Mouse (Mus musculus): Measurements from ENCODE around the gene Cacng3. TPM values are rescaled to one million over a fixed set of nuclear protein-coding genes. Genes with fewer than 3 reads are reported as not detected.

Cacng3 gene
- total and polyA plus RNA-seq, 3 experiments, result not detected

DNA sequence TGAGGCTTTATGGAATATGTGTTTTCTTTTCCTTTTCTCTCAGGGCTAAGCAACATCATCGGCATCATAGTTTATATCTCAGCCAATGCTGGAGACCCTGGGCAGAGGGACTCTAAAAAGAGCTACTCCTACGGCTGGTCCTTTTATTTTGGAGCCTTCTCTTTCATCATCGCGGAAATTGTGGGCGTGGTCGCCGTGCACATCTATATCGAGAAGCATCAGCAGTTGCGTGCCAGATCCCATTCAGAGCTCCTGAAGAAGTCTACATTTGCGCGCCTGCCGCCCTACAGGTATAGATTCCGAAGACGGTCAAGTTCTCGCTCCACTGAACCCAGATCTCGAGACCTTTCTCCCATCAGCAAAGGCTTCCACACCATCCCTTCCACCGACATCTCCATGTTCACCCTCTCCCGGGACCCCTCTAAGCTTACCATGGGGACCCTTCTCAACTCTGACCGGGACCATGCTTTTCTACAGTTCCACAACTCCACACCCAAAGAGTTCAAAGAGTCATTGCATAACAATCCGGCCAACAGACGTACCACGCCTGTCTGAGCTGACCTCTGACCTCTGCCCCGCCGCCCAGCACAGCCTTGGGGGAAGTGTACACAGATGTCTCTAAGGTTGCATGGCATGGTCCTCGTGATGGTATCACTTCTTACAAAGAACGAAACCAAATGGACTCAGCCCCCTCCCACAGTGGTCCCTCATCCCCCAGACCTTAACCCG, 98.2 kb downstream of the Cacng3 start:
- Histone ChIP-seq H3K27me3 (replicated peaks) (peaks cover 86% of the 10 kb centered on the region), H3K9ac (ENCODE audit: insufficient read depth, low read depth) (no peak overlapping the region), H3K4me1 (ENCODE audit: control insufficient read depth in 1 of 2, insufficient read depth in 2 of 2) (no peaks in the 10 kb centered on the region), H3K27ac (ENCODE audit: insufficient read depth, low read depth) (no peak overlapping the region), H3K79me2 (replicated peaks; ENCODE audit: control insufficient read depth, extremely low read depth, insufficient read depth, poor library complexity, severe bottlenecking) (no peaks in the 10 kb centered on the region), H3K36me3 (replicated peaks in 1 of 2; ENCODE audit: control insufficient read depth in 1 of 2, insufficient read depth in 1 of 2, low read length in 1 of 2) (no peaks in the 10 kb centered on the region), H3K4me2 (ENCODE audit: insufficient read depth, low read depth, poor library complexity, severe bottlenecking) (peak overlapping the region; percentile 17), H3K4me3 (replicated peaks in 1 of 3; ENCODE audit: low read depth in 2 of 3, low read length in 2 of 3, poor library complexity in 1 of 3) (peak overlapping the region in 1 of 3 experiments; percentile 5), H3K9me3 (replicated peaks; ENCODE audit: low read length) (no peaks in the 10 kb centered on the region)
- TF ChIP-seq SMC3 (IDR thresholded peaks at IDR 0.05; ENCODE audit: low read depth, low read length), result no peak
- no peak for TF ChIP-seq POLR2A (IDR thresholded peaks at IDR 0.05; ENCODE audit: low read depth, low read length)
- TF ChIP-seq ZNF384 (IDR thresholded peaks at IDR 0.05; ENCODE audit: low read depth, low read length), result no peak
- TF ChIP-seq MYC (IDR thresholded peaks at IDR 0.05; ENCODE audit: low read depth, low read length), result no peak
- TF ChIP-seq USF2 (conservative IDR thresholded peaks at IDR 0.05; ENCODE audit: low read depth, low read length), result no peak
- no peak for TF ChIP-seq MAFK (IDR thresholded peaks at IDR 0.05; ENCODE audit: insufficient replicate concordance, low read length)
- TF ChIP-seq POLR2AphosphoS2 (IDR thresholded peaks at IDR 0.05; ENCODE audit: low read depth, low read length), result no peak
- no peak for TF ChIP-seq ZKSCAN1 (IDR thresholded peaks at IDR 0.05; ENCODE audit: borderline replicate concordance, low read depth, low read length)
- TF ChIP-seq E2F4 (IDR thresholded peaks at IDR 0.05; ENCODE audit: insufficient replicate concordance, low read depth, low read length), result no peak
- no peak for TF ChIP-seq CHD2 (IDR thresholded peaks at IDR 0.05; ENCODE audit: low read length)
- TF ChIP-seq KAT2A (IDR thresholded peaks at IDR 0.05; ENCODE audit: insufficient replicate concordance, low read length), result no peak
- TF ChIP-seq RAD21 (IDR thresholded peaks at IDR 0.05; ENCODE audit: low read depth, low read length), result no peak
- TF ChIP-seq USF1 (IDR thresholded peaks at IDR 0.05; ENCODE audit: low read depth, low read length), result no peak
- no peak for TF ChIP-seq IRF4 (IDR thresholded peaks at IDR 0.05; ENCODE audit: low read depth, low read length)
- DNase-seq (ENCODE audit: extremely low read depth), result no peak
- dilution Hi-C loops (cut with MboI; ENCODE audit: extremely low pct_ligation_motif_present, extremely low pct_unique_long_range_greater_than_20kb, low sequenced_read_pairs) (no loop called here), in situ Hi-C loops (cut with MboI; ENCODE audit: low pct_ligation_motif_present, low pct_unique_long_range_greater_than_20kb, low sequenced_read_pairs) (no loop called here)

DNA sequence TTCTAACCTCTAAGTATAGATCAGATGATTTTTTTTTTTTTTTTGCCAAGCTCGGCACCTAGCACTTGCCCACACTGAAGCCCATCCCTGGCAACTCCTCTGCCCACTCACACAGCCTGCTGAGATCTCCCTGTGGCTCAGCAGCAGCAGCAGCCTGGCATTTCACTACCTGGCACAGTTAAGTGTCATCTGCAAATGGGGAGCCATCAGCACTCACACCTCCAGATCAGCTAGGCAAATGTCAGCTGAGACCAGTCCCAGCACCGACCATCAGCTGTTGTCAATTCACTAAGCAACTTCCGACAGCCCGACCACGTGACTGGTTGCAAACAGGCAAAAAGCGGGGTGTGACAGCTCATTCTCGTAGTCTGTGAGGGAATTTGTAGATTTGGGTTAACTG, 109.3 kb downstream of the Cacng3 start:
- in situ Hi-C loops (cut with MboI; ENCODE audit: low pct_ligation_motif_present, low pct_unique_long_range_greater_than_20kb, low sequenced_read_pairs) (no loop called here), dilution Hi-C loops (cut with MboI; ENCODE audit: extremely low pct_ligation_motif_present, extremely low pct_unique_long_range_greater_than_20kb, low sequenced_read_pairs) (no loop called here)
- no peaks in the 10 kb centered on the region for H3K79me2 ChIP-seq (replicated peaks; ENCODE audit: control insufficient read depth, extremely low read depth, insufficient read depth, poor library complexity, severe bottlenecking)
- no peak for DNase-seq (ENCODE audit: extremely low read depth)
- TF ChIP-seq RCOR1 (conservative IDR thresholded peaks at IDR 0.05; ENCODE audit: low read depth, low read length) (no peak), USF1 (IDR thresholded peaks at IDR 0.05; ENCODE audit: low read depth, low read length) (no peak), POLR2A (IDR thresholded peaks at IDR 0.05; ENCODE audit: low read depth, low read length) (no peak), HCFC1 (IDR thresholded peaks at IDR 0.05; ENCODE audit: low read depth, low read length) (no peak), KAT2A (IDR thresholded peaks at IDR 0.05; ENCODE audit: insufficient replicate concordance, low read length) (no peak), ETS1 (conservative IDR thresholded peaks at IDR 0.05; ENCODE audit: low read depth, low read length) (no peak), ELF1 (IDR thresholded peaks at IDR 0.05; ENCODE audit: low read depth, low read length) (no peak), UBTF (IDR thresholded peaks at IDR 0.05; ENCODE audit: low read depth, low read length) (no peak), RAD21 (IDR thresholded peaks at IDR 0.05; ENCODE audit: low read depth, low read length) (no peak), JUND (conservative IDR thresholded peaks at IDR 0.05; ENCODE audit: low read depth, low read length) (no peak), IRF4 (IDR thresholded peaks at IDR 0.05; ENCODE audit: low read depth, low read length) (no peak), NRF1 (IDR thresholded peaks at IDR 0.05; ENCODE audit: low read depth, low read length) (no peak)
- H3K9me3 ChIP-seq (replicated peaks; ENCODE audit: low read length), result peaks cover 9% of the 10 kb centered on the region
- peaks cover 83% of the 10 kb centered on the region for H3K27me3 ChIP-seq (replicated peaks)
- H3K27ac ChIP-seq (ENCODE audit: insufficient read depth, low read depth), result no peak overlapping the region
- no peaks in the 10 kb centered on the region for H3K36me3 ChIP-seq (replicated peaks in 1 of 2; ENCODE audit: control insufficient read depth in 1 of 2, insufficient read depth in 1 of 2, low read length in 1 of 2)
- no peaks in the 10 kb centered on the region for H3K4me1 ChIP-seq (ENCODE audit: control insufficient read depth in 1 of 2, insufficient read depth in 2 of 2)
- H3K4me3 ChIP-seq (replicated peaks in 1 of 3; ENCODE audit: low read depth in 2 of 3, low read length in 2 of 3, poor library complexity in 1 of 3), result no peak overlapping the region
- no peak overlapping the region for H3K9ac ChIP-seq (ENCODE audit: insufficient read depth, low read depth)
- H3K4me2 ChIP-seq (ENCODE audit: insufficient read depth, low read depth, poor library complexity, severe bottlenecking), result no peak overlapping the region

All from CH12.LX (cell line).